Mouse (Mus musculus) hindbrain, embryonic 14.5 days (tissue): ENCODE measurements at regions not wholly inside any gene's neighbourhood (a gene's known extent, or its start where the extent isn't known, plus 50 kb on each side); places are given as distances from the start of the nearest gene placed in this dataset.

ENCODE experiments used
- ATAC-seq: fragments of 200-750 bp; cut with Nextera tagmentation; 2 replicates; pipeline ENCODE4 v1.8.0; 2017; ENCODE audit warnings: moderate number of reproducible peaks, mild to moderate bottlenecking, moderate TSS enrichment, moderate library complexity; ENCODE audit not compliant: low FRiP score
- DNase-seq: peaks from one replicate; pipeline ENCODE4 v3.0.0-alpha.2; 2015; ENCODE audit warnings: low spot score
- H3K27ac ChIP-seq: fragments of 300-500 bp; sonication (generic); 2 replicates; pipeline ENCODE4 v1.5.1; 2014; ENCODE audit warnings: mild to moderate bottlenecking, moderate library complexity
- H3K27me3 ChIP-seq: fragments of 300-500 bp; sonication (generic); 2 replicates; pipeline ENCODE4 v1.6.1; 2014; ENCODE audit warnings: mild to moderate bottlenecking, low read length, mixed read lengths; ENCODE audit not compliant: control insufficient read depth, insufficient read depth
- H3K36me3 ChIP-seq: fragments of 300-500 bp; sonication (generic); replicated peaks from 2 replicates; pipeline ENCODE4 v1.6.1; 2014; ENCODE audit not compliant: control insufficient read depth, insufficient read depth
- H3K4me1 ChIP-seq: fragments of 300-500 bp; sonication (generic); replicated peaks from 2 replicates; pipeline ENCODE4 v1.6.1; 2014; ENCODE audit warnings: antibody characterized with exemption, low read length, mixed read lengths; ENCODE audit not compliant: control insufficient read depth, insufficient read depth
- H3K4me2 ChIP-seq: fragments of 300-500 bp; sonication (generic); replicated peaks from 2 replicates; pipeline ENCODE4 v1.6.1; 2014; ENCODE audit warnings: mild to moderate bottlenecking, moderate library complexity
- H3K4me3 ChIP-seq: fragments of 300-500 bp; sonication (generic); replicated peaks from 2 replicates; pipeline ENCODE4 v1.5.1; 2014; ENCODE audit warnings: mild to moderate bottlenecking, low read length
- H3K9ac ChIP-seq: fragments of 300-500 bp; sonication (generic); 2 replicates; pipeline ENCODE4 v1.6.1; 2014
- H3K9me3 ChIP-seq: fragments of 300-500 bp; sonication (generic); 2 replicates; pipeline ENCODE4 v1.6.1; 2016; ENCODE audit warnings: low read length; ENCODE audit not compliant: control insufficient read depth
- WGBS: fragments of 180-500 bp; shearing (Covaris S2); extraction: QIAGEN DNeasy Blood & Tissue Kit; methylation state at CpG from one replicate; pipeline ENCODE4 v1.1.7; 2014; 5-methylcytosine and 5-hydroxymethylcytosine counted together

GRCm38 (mm10) chr6:117323301-117323700 is 155.0 kb downstream of the Cxcl12 start:
- no peak overlapping the region for H3K4me3 ChIP-seq
- no peaks in the 10 kb centered on the region for H3K27me3 ChIP-seq
- no peak overlapping the region for H3K27ac ChIP-seq
- no peak overlapping the region for H3K9ac ChIP-seq
- ATAC-seq = no peak
- H3K9me3 ChIP-seq = no peaks in the 10 kb centered on the region
- H3K4me1 ChIP-seq = no peaks in the 10 kb centered on the region
- no peak overlapping the region for H3K4me2 ChIP-seq
- DNase-seq = no peak
- H3K36me3 ChIP-seq = no peaks in the 10 kb centered on the region

DNA sequence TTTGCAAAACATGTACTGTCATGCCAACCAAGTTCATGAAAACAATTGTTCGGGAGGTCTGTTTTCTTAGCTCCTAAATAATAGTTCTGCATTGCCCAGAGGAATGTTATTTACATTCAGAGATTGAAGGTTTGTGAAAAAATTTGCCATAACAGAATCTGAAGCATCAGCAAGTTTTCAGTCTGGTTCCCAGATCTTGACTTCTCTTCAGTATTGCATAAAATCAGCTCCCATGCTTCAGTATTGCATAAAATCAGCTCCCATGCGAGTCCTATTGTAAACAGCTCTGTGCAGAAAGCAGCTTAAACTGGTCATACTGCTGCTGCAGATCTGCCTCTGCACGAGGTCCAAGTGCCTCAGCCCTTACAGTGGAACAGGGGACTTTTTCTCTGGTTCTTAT is 155.5 kb downstream of the Cxcl12 start:
- H3K36me3 ChIP-seq = no peaks in the 10 kb centered on the region
- WGBS = 74% methylated on average over 3 of the region's 3 CpGs
- H3K9me3 ChIP-seq = no peaks in the 10 kb centered on the region
- DNase-seq (no peak), ATAC-seq (no peak)
- no peak overlapping the region for H3K4me2 ChIP-seq
- H3K4me1 ChIP-seq = no peaks in the 10 kb centered on the region
- no peak overlapping the region for H3K27ac ChIP-seq
- H3K4me3 ChIP-seq = no peak overlapping the region
- no peak overlapping the region for H3K9ac ChIP-seq
- H3K27me3 ChIP-seq = no peaks in the 10 kb centered on the region

GRCm38 (mm10) chr6:117326835-117327775 is 158.8 kb downstream of the Cxcl12 start:
- Histone ChIP-seq H3K4me1 (no peaks in the 10 kb centered on the region), H3K4me3 (no peak overlapping the region), H3K27ac (no peak overlapping the region), H3K9ac (no peak overlapping the region), H3K27me3 (no peaks in the 10 kb centered on the region), H3K9me3 (no peaks in the 10 kb centered on the region), H3K36me3 (no peaks in the 10 kb centered on the region), H3K4me2 (no peak overlapping the region)
- DNase-seq = no peak
- no peak for ATAC-seq
- 30% methylated on average over 18 of the region's 18 CpGs for WGBS

DNA sequence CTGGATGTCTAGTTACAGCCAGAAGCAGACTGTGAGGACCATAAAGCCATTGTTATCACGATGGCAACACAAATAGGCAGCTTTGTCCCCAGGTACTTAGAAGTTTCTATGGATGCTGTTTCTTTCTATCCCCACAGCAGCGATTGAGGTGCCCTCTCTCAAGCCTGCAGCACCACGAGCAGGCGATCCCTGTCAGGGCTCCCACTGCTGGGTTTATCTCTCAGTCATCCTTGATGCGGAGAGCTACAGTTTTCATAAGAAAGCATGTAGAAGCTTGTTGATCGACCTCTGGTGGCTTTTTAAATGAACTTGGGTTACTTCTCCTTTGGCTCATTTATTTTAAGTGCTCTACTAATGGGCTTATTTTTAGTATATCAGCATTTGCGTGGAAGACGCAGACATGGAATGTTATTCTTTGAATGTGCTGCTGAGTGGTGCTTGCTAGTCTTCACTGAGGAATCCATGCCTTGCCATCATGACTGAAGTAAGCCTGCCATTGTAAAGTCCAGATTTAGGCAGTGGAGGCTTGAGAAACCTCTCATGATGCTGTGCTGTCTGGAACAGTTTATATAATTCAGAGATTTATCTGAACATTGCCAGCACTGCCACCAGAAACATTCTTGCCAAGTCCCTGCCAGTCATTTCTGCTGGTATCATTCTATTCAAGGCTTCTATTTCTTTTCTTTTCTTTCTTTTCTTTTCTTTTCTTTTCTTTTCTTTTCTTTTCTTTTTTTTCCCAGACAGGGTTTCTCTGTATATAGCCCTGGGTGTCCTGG is 161.0 kb downstream of the Cxcl12 start:
- Histone ChIP-seq H3K36me3 (no peaks in the 10 kb centered on the region), H3K9me3 (no peaks in the 10 kb centered on the region), H3K27ac (no peak overlapping the region), H3K4me2 (no peak overlapping the region), H3K4me3 (no peak overlapping the region), H3K9ac (no peak overlapping the region), H3K4me1 (no peaks in the 10 kb centered on the region), H3K27me3 (no peaks in the 10 kb centered on the region)
- WGBS = 74% methylated on average over 8 of the region's 8 CpGs
- no peak for DNase-seq
- ATAC-seq = no peak

GRCm38 (mm10) chr6:117330198-117330597 is 161.9 kb downstream of the Cxcl12 start:
- H3K4me2 ChIP-seq = no peak overlapping the region
- no peaks in the 10 kb centered on the region for H3K4me1 ChIP-seq

GRCm38 (mm10) chr6:117330726-117331360 is 162.5 kb downstream of the Cxcl12 start:
- Histone ChIP-seq H3K4me3 (no peak overlapping the region), H3K27ac (no peak overlapping the region), H3K9me3 (no peaks in the 10 kb centered on the region), H3K4me1 (no peaks in the 10 kb centered on the region), H3K9ac (no peak overlapping the region), H3K36me3 (no peaks in the 10 kb centered on the region), H3K27me3 (no peaks in the 10 kb centered on the region), H3K4me2 (no peak overlapping the region)
- WGBS = 24% methylated on average over 5 of the region's 5 CpGs
- no peak for ATAC-seq
- DNase-seq = no peak

More at GRCm38 (mm10) chr6:117330198-117330597, 161.9 kb downstream of the Cxcl12 start:
- no peak overlapping the region for H3K27ac ChIP-seq
- no peaks in the 10 kb centered on the region for H3K36me3 ChIP-seq
- ATAC-seq (no peak), DNase-seq (no peak)
- no peak overlapping the region for H3K4me3 ChIP-seq
- no peaks in the 10 kb centered on the region for H3K27me3 ChIP-seq
- 86% methylated on average over 6 of the region's 6 CpGs for WGBS
- H3K9me3 ChIP-seq = no peaks in the 10 kb centered on the region
- H3K9ac ChIP-seq = no peak overlapping the region

- H3K4me1 ChIP-seq = no peaks in the 10 kb centered on the region
- H3K27ac ChIP-seq = no peak overlapping the region
- no peak overlapping the region for H3K4me2 ChIP-seq
- H3K4me3 ChIP-seq = no peak overlapping the region
- no peak for DNase-seq
- H3K27me3 ChIP-seq = no peaks in the 10 kb centered on the region
- WGBS = 66% methylated on average over 6 of the region's 6 CpGs
- H3K36me3 ChIP-seq = no peaks in the 10 kb centered on the region
- H3K9me3 ChIP-seq = no peaks in the 10 kb centered on the region
- ATAC-seq = no peak
- no peak overlapping the region for H3K9ac ChIP-seq
These were observed 164.3 kb downstream of the Cxcl12 start for GRCm38 (mm10) chr6:117332641-117333040.

DNA sequence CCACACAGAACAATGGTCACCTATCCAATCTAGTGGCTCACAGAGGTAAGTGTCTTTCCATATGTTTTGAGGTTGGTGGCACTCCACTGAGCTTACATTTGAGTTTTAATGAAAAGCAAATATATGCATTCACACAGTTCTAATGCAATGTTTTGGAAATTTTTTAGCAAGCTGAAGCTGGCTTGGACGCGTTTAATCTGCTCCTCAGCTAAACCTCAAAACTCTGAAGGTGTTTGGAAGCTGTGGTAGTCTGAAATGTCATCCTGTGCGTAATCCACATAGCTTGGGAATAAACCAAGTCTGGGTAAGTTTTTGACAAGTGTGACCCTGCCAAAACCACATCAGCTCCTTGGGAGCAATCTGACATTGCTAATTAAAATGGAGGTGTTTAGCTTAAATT is 173.8 kb downstream of the Cxcl12 start:
- 92% methylated on average over 3 of the region's 3 CpGs for WGBS
- H3K4me2 ChIP-seq = no peak overlapping the region
- no peaks in the 10 kb centered on the region for H3K4me1 ChIP-seq
- H3K36me3 ChIP-seq = no peaks in the 10 kb centered on the region
- H3K27ac ChIP-seq = no peak overlapping the region
- ATAC-seq = no peak
- no peak overlapping the region for H3K4me3 ChIP-seq
- no peaks in the 10 kb centered on the region for H3K9me3 ChIP-seq
- H3K27me3 ChIP-seq = no peaks in the 10 kb centered on the region
- H3K9ac ChIP-seq = no peak overlapping the region
- DNase-seq = no peak

DNA sequence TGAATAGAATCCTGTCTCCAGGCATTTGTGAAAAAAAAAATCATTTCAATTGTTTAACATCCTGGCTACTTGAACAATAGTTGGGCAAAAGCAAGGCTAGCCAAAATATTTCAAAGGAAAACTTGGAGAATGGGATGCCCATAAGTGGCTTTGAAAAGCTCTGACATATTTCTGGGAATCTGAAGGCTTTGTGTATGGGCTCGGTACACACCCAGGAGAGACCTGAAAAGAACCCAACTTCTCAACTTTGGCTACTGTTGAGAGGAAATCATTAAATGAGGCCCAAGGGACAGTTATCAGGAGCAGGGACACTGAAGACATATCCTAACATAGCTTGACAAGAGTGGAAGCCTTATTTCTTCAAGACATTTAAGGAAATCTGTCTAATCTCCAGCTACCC is 179.0 kb downstream of the Cxcl12 start:
- DNase-seq (no peak), ATAC-seq (no peak)
- H3K4me3 ChIP-seq = no peak overlapping the region
- no peak overlapping the region for H3K27ac ChIP-seq
- no peaks in the 10 kb centered on the region for H3K36me3 ChIP-seq
- no peak overlapping the region for H3K4me2 ChIP-seq
- H3K9ac ChIP-seq = no peak overlapping the region
- H3K4me1 ChIP-seq = no peaks in the 10 kb centered on the region
- H3K9me3 ChIP-seq = no peaks in the 10 kb centered on the region
- 95% methylated on average over 1 of the region's 1 CpGs for WGBS
- no peaks in the 10 kb centered on the region for H3K27me3 ChIP-seq
